Mouse (Mus musculus): ENCODE data around the gene Wdr54.

Gene Wdr54

DNA sequence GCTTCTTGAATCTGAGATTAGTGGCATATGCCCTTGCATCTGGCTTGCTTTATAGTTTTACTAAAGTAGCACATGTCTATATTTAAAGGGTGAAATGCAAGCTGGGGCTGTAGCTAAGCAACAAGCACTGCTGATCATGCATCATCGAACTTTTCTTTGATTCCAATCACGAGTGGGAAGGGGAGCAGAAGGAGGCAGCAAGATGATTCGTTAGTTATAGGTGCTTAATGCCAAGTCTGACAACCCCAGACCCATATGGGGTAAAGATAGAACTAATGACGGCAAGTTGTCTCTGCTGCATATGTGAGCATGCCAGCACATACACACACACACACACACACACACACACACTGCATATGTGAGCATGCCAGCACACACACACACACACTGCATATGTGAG, 52.0 kb downstream of the Wdr54 start:
- no peak for DNase-seq (ENCODE audit: low spot score)

- no peak for DNase-seq (ENCODE audit: low spot score)
These were observed 53.0 kb downstream of the Wdr54 start for GRCm38 (mm10) chr6:83103130-83103650.

DNA sequence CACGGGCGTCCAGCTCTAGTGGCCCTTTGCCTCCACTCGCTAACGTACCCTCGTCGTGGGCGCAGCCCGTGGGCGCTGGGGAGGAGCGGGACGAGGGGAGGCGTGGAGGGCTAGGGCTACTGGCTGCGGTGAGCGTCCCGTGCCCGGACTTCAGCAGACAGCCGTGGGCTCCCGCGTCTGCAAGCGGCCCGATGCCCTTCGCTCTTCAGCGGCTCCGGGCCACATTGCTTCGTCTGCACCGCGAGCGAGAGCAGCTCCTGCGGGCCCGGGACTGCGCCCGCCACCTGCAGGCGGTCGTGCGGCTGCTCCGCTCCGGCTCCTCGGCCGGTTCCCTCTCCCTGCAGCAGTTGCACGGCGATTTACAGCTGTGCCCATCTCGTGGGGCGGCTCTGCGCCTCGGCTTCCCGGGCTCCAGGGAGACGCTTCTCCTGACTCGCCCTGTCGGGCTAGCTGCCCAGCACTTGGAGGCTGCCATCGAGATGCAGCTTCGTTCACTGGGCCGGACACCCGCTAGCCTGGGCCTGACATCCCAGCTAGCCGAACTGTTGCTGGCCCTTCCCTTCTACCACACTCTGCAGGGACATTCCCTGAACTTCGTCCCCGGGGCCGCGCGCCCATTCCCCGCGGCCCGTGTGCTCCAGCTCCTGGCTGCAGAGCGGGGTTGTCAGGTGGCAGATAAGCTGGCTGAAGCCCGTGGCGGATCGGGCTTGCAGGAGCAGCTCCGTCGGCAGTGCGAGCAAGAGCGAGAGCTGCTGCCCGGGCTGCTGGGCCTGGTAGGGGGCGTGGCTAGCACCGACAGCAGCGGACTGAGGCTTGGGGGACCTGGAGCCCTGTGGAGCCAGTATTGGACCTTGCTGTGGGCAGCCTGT, 54.3 kb downstream of the Wdr54 start:
- peak; percentile 80 for DNase-seq (ENCODE audit: low spot score)

DNA sequence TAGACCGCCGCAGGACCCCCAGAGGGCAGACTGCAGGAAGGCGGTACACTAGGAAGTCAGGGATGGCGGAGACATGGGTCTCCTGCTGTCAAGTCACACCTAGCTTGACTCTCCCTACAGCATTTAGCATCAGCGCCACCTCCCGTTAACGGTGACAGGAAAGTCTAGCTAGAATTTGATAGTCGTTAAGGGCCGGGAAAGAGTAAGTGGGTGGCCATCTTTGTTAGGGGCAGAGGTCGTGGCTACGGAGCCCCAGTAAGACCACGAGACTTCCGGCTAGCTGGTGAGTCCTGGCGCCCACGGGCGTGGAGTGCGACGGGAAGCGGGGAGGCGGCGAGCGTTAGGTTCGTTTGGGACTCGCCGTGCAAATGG, 54.9 kb downstream of the Wdr54 start, which contains the start of the genes Ccdc142 and Gm42688:
Gene Ccdc142 (plus strand): TSS at position 286 of the 372 bp plus-strand sequence.
Gene Gm42688 (plus strand): TSS at position 302 of the 372 bp plus-strand sequence.
- DNase-seq (ENCODE audit: low spot score) = peak; percentile 90
